Mouse (Mus musculus) small intestine, adult 2 months (tissue): Measurements from ENCODE around the gene Vstm4.

Experiments
- CTCF ChIP-seq: fragments of 200-500 bp; IDR thresholded peaks from 2 replicates; pipeline ENCODE4 v1.5.1; 2012; ENCODE audit warnings: low read depth, mild to moderate bottlenecking, control low read depth, inconsistent platforms, low read length, moderate library complexity, mixed read lengths; ENCODE audit not compliant: insufficient replicate concordance, insufficient read length; ENCODE audit errors: extremely low read depth
- POLR2A ChIP-seq: fragments of 200-500 bp; IDR thresholded peaks from 2 replicates; pipeline ENCODE4 v1.6.1; 2012; ENCODE audit warnings: low read depth, mild to moderate bottlenecking, control low read depth, inconsistent platforms, low read length, moderate library complexity

DNA sequence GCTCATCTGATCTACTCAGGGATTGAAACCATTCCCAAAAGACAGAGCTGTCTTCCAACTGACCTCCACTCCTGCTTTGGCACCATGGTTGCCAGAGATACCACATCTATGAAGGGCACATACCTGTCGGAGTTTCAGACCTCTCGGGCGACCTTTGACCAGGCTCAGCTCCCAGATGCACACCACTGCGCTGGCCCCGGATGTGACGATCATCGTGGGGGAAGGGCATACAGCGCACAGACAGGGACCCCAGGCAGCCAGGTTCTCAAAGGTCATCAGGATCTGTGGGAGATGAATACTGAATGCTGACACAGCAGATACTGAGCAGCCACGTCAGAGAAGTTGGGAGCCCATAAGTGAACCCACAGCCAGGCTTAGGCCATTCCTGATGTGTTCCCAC, 114.1 kb downstream of the Vstm4 start:
- no peak for TF ChIP-seq POLR2A
- TF ChIP-seq CTCF: no peak
